Mouse (Mus musculus) layer of hippocampus, adult 2 months (tissue): ENCODE measurements at regions not wholly inside any gene's neighbourhood (a gene's known extent, or its start where the extent isn't known, plus 50 kb on each side); places are given as distances from the start of the nearest gene placed in this dataset.
A peak's percentile ranks its signal among the peaks of the same experiment; 100 is the strongest.

Experiments used
- DNase-seq, 2 experiments: peaks; one replicate each; pipeline ENCODE4 v3.0.0; 2022; ENCODE audit warnings: low spot score in 2 of 2
- H3K27ac ChIP-seq: fragments of 200-600 bp; 2 replicates; pipeline ENCODE4 v1.8.1; 2022
- H3K4me3 ChIP-seq: fragments of 200-600 bp; 2 replicates; pipeline ENCODE4 v1.8.1; 2022; ENCODE audit warnings: mild to moderate bottlenecking
- CTCF ChIP-seq: fragments of 200-600 bp; conservative IDR thresholded peaks from 2 replicates; pipeline ENCODE4 v1.8.1; 2022; ENCODE audit warnings: antibody characterized with exemption, mild to moderate bottlenecking, moderate library complexity

DNA sequence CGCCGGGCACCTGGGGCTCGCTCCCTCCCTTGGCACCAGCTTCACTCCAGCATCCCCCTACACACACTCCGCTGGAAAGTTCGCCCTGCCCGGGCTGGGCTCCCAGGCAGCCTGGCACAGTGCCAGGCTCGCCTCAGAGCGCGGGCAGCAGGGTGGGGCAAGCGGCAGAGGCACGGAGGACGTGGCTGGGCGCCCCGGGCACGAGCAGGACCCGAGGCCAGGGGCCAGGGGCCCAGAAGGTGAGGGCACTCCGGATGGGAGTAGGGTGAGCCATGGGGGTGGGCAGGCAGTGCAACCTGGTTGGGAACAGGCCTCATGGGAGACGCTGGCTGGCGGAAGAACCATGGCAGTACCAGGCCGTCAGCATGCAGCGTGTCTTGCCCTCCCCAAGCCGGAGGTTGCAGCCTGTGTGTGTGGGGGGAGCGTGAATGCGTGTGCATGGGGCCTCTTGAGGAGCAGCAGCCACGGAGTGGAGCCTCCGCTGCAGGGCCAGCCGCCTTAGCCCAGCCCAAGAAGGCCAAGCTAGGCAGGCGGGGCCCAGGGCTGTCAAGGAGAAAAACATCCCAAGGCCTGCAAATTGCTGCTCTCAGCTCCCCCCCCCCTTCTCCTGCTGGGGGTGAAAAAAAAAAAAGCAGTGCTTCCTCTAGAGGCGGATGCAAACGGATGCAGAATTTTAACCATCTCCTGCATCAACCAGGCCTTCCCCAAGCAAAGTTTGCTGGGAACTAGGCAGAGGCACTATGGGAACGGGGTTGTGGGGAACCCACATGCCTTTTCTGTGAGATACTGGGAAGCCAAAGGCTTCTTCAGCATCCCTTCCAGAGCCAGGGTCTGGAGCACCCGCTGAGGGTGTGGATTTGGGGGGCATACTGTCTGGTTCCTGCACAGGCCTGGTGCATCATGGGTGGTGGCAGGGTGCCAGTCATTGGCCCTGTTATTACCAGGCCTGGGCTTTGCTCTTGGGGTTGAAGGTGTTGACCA lies 71.4 kb upstream of the Wnt7b start:
- TF ChIP-seq CTCF = peak; percentile 49
- H3K4me3 ChIP-seq = peak overlapping the region; percentile 65
- DNase-seq = peak; percentile 74 to 77
- H3K27ac ChIP-seq = peak overlapping the region; percentile 100

DNA sequence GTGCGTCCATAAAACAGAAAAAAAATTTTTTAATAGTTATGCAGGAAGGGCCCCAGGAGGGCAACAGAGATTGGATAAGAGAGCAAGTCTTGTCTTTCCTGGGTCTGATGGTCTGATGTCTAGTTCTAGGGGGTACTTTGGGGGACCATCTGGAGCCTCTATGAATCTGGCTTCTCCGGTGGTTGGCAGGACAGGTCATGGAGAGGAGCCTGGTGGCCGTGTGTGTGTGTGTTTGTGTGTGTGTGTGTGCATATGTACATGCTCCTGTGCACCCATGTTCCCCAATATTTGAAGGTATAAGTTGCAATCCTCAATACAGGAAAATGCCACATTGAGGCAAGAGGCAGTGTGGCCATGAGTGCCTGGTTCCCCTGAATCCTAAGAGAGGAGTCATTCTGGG lies 72.5 kb upstream of the Wnt7b start:
- TF ChIP-seq CTCF = no peak
- DNase-seq = no peak
- Histone ChIP-seq H3K4me3 (peak overlapping the region; percentile 65; the same call in 1 of the 2 replicates), H3K27ac (peak overlapping the region; percentile 100)

- DNase-seq = peak in 1 of 2 experiments; percentile 77
- peak overlapping the region; percentile 22; the same call in 1 of the 2 replicates for H3K4me3 ChIP-seq
- peak; percentile 34 for TF ChIP-seq CTCF
- peak overlapping the region; percentile 100 for H3K27ac ChIP-seq
Observed at GRCm38 (mm10) chr15:85655751-85656167, 73.5 kb upstream of the Wnt7b start.

DNA sequence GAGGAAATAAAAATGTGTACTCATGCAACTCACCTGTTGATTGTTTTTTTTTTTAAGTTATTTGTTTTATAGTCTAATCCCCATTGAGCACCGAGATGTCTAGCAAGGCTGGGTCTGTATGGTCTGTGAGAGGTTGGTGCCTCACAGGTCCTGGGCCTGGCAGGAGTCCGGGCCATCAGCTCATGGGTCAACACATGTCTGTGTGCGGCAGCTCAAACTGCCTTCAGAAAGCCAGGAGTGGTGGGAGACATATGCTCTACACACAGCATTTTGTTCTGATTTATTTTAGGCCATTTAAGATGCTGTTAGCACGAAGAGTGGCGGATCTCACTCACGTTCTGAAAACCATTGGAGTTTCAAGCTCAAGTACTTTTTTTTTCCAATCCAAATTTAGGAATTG lies 74.6 kb upstream of the Wnt7b start:
- Histone ChIP-seq H3K4me3 (no peak overlapping the region; the same call in 1 of the 2 replicates), H3K27ac (peak overlapping the region; percentile 100)
- no peak for TF ChIP-seq CTCF
- DNase-seq = no peak

DNA sequence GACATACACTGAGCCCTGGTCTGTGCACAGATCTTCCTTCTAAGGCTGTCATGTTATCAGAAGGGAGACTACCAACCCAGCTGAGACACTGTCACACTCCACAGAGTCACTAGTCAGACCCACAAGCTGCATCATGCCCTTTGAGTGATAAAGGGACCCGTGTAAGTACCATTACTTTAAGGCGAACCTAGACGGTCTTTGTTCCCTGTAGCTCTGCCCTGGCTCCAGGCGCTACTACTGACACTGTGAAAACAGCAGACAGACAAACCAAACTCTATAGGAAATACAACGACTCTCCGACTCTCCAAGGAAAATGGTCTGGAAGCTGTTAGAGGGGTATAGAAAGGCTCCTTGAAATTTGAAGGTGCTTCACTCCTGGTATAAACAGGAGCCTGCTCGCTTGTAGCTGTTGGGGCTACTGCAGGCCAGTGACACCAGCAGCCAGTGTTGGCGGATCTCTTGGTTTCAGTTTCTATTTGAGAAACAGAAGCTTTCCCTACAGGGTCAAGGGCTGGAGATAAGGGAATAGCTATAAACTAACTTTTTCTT lies 75.2 kb upstream of the Wnt7b start:
- H3K4me3 ChIP-seq = peak overlapping the region; percentile 46
- H3K27ac ChIP-seq = peak overlapping the region; percentile 100
- DNase-seq = no peak
- TF ChIP-seq CTCF = no peak

- peak overlapping the region; percentile 46 for H3K4me3 ChIP-seq
- no peak for TF ChIP-seq CTCF
- peak overlapping the region; percentile 100 for H3K27ac ChIP-seq
- DNase-seq = no peak
Observed at GRCm38 (mm10) chr15:85658101-85658885, 76.0 kb upstream of the Wnt7b start.

- Histone ChIP-seq H3K27ac (peak overlapping the region; percentile 100), H3K4me3 (peak overlapping the region; percentile 31; the same call in 1 of the 2 replicates)
- TF ChIP-seq CTCF = no peak
- DNase-seq = no peak
Observed at GRCm38 (mm10) chr15:85660528-85661392, 74.0 kb upstream of the Ppara start.

GRCm38 (mm10) chr15:85661393-85661690 lies 73.4 kb upstream of the Ppara start:
- no peak for TF ChIP-seq CTCF
- peak overlapping the region; percentile 100 for H3K27ac ChIP-seq
- H3K4me3 ChIP-seq = no peak overlapping the region
- DNase-seq = no peak

DNA sequence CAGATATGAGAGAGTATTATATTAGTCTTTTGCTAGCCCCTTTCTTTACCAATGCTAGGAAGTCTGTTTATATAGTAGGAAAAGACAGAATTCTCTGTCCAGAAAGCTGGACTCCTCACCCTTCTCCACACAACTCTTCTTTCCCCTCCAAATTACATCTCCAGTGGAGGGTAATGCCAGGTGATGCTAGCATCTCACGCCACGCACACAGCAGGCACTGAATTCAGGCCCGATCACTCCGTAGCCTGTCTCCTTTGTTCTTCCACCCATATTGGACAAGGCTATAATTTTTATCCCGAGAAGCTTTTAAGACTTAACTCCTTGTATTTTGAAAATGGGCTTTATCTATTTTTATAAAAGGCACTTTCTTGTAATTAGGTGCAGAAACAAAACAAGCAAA lies 73.0 kb upstream of the Ppara start:
- Histone ChIP-seq H3K27ac (peak overlapping the region; percentile 100), H3K4me3 (no peak overlapping the region)
- TF ChIP-seq CTCF = no peak
- no peak for DNase-seq

GRCm38 (mm10) chr15:85662271-85662670 lies 72.5 kb upstream of the Ppara start:
- no peak overlapping the region for H3K4me3 ChIP-seq
- no peak for DNase-seq
- peak overlapping the region; percentile 100 for H3K27ac ChIP-seq
- no peak for TF ChIP-seq CTCF

DNA sequence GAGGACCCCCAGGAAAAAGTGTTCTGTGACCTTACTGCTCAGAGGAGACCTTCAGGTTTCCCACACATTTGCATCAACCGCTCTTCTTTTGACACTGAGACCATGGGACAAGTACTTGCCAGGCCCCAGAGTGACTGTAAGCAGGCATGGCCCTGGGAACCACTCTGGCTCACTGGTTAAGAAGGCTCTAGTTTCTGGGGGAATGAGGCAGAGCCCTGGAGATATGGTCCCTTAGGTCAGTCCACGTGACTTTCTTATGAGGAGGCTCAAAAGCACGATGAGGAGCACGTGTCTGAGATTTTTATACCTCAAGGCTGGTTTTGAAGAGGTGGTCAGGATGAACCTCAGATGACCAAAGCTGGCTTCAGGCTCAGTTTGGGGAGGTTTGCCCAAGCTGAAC lies 72.1 kb upstream of the Ppara start:
- peak overlapping the region; percentile 100 for H3K27ac ChIP-seq
- DNase-seq = no peak
- no peak for TF ChIP-seq CTCF
- no peak overlapping the region for H3K4me3 ChIP-seq

- H3K27ac ChIP-seq = peak overlapping the region; percentile 100
Observed at GRCm38 (mm10) chr15:85663757-85664431, 70.9 kb upstream of the Ppara start.

More at GRCm38 (mm10) chr15:85663757-85664431, 70.9 kb upstream of the Ppara start:
- no peak for DNase-seq
- TF ChIP-seq CTCF = no peak
- H3K4me3 ChIP-seq = peak overlapping the region; percentile 59
